Mouse (Mus musculus) layer of hippocampus, postnatal 14 days (tissue): ENCODE results near the gene Kif6. TPM values are rescaled to one million over a fixed set of nuclear protein-coding genes. Genes with fewer than 3 reads are reported as not detected.

Experiments
- DNase-seq, 2 experiments: peaks; one replicate each; pipeline ENCODE4 v3.0.0; 2021 to 2022; ENCODE audit warnings: low spot score in 2 of 2, mixed read lengths in 1 of 2
- total RNA-seq, 2 experiments: library from RNA; stranded (reverse); gene quantifications; 2 replicates each; pipeline ENCODE4 v1.2.3; 2021

The Kif6 gene
- total RNA-seq, 2 experiments from 2014 or later, result 3.9 to 4.8 TPM

GRCm38 (mm10) chr17:49787351-49787750, 172.4 kb downstream of the Kif6 start:
- no peak for DNase-seq

GRCm38 (mm10) chr17:49788187-49788974, 173.4 kb downstream of the Kif6 start:
- no peak for DNase-seq

- DNase-seq, result no peak
Measured at GRCm38 (mm10) chr17:49791546-49791945, 176.6 kb downstream of the Kif6 start.

GRCm38 (mm10) chr17:49792217-49792743, 177.3 kb downstream of the Kif6 start:
- no peak for DNase-seq

GRCm38 (mm10) chr17:49792946-49793345, 178.0 kb downstream of the Kif6 start:
- no peak for DNase-seq

GRCm38 (mm10) chr17:49793965-49794364, 179.0 kb downstream of the Kif6 start:
- DNase-seq, result no peak

GRCm38 (mm10) chr17:49795241-49795640, 180.3 kb downstream of the Kif6 start:
- no peak for DNase-seq

- DNase-seq, result no peak
Measured at GRCm38 (mm10) chr17:49796116-49796515, 181.2 kb downstream of the Kif6 start.

- DNase-seq, result no peak
Measured at GRCm38 (mm10) chr17:49799168-49799567, 184.2 kb downstream of the Kif6 start.

GRCm38 (mm10) chr17:49800157-49800556, 185.2 kb downstream of the Kif6 start:
- DNase-seq, result no peak

GRCm38 (mm10) chr17:49807461-49807860, 192.5 kb downstream of the Kif6 start:
- DNase-seq, result no peak

GRCm38 (mm10) chr17:49808712-49809343, 193.9 kb downstream of the Kif6 start:
- no peak for DNase-seq

GRCm38 (mm10) chr17:49813893-49814640, 199.1 kb downstream of the Kif6 start:
- no peak for DNase-seq

GRCm38 (mm10) chr17:49816067-49816565, 201.2 kb downstream of the Kif6 start:
- DNase-seq, result peak; percentile 46 to 73

- DNase-seq, result peak in 1 of 2 experiments; percentile 37
Measured at GRCm38 (mm10) chr17:49816703-49817102, 201.8 kb downstream of the Kif6 start.

- no peak for DNase-seq
Measured at GRCm38 (mm10) chr17:49820203-49820602, 205.3 kb downstream of the Kif6 start.

GRCm38 (mm10) chr17:49824142-49824840, 209.4 kb downstream of the Kif6 start:
- DNase-seq, result peak; percentile 74 to 87

- no peak for DNase-seq
Measured at GRCm38 (mm10) chr17:49824841-49825450, 210.0 kb downstream of the Kif6 start.

- peak; percentile 31 to 62 for DNase-seq
Measured at GRCm38 (mm10) chr17:49825831-49826230, 210.9 kb downstream of the Kif6 start.

GRCm38 (mm10) chr17:49831745-49832144, 216.8 kb downstream of the Kif6 start:
- no peak for DNase-seq
